Mouse (Mus musculus) MN1 (cell line): ENCODE data around the gene Col1a1.
"Not testable (repeated sequence)": the region's sequence is repeated elsewhere in the genome, so short reads cannot be mapped to it uniquely, and the experiment has no call there.

ENCODE experiments used
- DNase-seq: peaks from one replicate; pipeline ENCODE4 v3.0.0-alpha.2; 2016; ENCODE audit warnings: low spot score

Gene Col1a1

DNA sequence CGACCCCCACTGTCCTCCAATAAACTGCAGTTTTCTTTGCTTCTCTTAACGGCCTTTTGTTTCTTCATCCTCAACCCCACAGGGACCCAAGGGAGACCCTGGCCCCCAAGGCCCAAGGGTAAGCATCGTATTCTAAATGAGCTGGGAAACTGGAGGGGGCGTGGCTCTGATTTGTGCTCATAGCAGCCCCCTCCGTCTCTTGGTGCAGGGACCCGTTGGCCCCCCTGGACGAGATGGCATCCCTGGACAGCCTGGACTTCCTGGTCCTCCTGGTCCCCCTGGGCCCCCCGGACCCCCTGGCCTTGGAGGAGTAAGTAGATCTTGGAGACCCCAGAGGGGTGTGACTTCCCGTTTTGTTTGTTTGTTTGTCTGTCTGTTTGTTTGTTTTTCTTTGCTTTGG, 2.3 kb downstream of the Col1a1 start:
- DNase-seq: no peak

GRCm38 (mm10) chr11:94939280-94939679, 3.3 kb downstream of the Col1a1 start:
- peak; percentile 81 for DNase-seq

- no peak for DNase-seq
Measured at GRCm38 (mm10) chr11:94941121-94941520, 5.1 kb downstream of the Col1a1 start.

- no peak for DNase-seq
Measured at GRCm38 (mm10) chr11:94941776-94942175, 5.8 kb downstream of the Col1a1 start.

DNA sequence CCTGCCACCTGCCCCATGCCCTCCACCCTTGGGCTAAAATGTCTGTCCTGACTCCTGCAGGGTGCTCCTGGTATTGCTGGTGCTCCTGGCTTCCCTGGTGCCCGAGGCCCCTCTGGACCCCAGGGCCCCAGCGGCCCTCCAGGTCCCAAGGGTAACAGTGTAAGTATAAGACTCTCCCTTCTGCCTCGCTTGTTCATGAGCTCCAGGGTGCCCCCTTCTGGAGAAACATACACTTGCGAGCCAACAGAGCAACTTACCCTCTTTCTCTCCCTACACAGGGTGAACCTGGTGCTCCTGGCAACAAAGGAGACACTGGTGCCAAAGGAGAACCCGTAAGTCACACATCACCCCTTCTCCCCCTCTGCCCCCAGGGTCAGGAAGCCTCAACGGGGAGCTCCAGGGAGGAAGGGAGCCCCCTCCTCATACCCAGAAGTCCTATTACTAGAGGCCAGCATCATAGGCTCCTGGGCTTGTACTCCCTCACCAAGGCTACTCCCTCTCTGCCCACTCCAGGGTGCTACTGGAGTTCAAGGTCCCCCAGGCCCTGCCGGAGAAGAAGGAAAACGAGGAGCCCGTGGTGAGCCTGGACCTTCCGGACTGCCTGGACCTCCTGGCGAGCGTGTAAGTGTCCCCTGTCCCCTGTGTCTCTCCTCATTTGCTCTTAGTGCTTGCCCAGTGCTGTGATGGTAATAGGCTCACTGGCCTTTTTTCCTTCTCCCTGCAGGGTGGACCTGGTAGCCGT, 6.4 kb downstream of the Col1a1 start:
- DNase-seq: no peak

GRCm38 (mm10) chr11:94943054-94943453, 7.0 kb downstream of the Col1a1 start:
- DNase-seq: no peak

- no peak for DNase-seq
Measured at GRCm38 (mm10) chr11:94944295-94944694, 8.3 kb downstream of the Col1a1 start.

DNA sequence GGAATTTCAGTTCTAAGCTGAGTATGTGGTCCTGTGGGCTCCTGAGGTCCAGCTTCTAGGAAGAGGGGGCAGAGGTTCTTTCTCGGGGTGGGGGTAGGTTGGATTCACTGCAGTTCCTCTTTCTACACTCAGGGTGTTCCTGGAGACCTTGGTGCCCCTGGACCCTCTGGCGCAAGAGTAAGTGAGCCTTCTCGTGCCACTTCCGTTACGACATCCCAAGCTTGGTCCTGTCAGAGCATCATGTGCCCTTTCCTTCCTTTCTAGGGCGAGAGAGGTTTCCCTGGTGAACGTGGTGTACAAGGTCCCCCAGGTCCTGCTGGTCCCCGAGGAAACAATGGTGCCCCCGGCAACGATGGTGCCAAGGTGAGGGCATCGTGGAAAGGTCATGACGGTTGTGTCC, 9.2 kb downstream of the Col1a1 start:
- no peak for DNase-seq

GRCm38 (mm10) chr11:94952169-94952568, 16.1 kb downstream of the Col1a1 start:
- DNase-seq: no peak

DNA sequence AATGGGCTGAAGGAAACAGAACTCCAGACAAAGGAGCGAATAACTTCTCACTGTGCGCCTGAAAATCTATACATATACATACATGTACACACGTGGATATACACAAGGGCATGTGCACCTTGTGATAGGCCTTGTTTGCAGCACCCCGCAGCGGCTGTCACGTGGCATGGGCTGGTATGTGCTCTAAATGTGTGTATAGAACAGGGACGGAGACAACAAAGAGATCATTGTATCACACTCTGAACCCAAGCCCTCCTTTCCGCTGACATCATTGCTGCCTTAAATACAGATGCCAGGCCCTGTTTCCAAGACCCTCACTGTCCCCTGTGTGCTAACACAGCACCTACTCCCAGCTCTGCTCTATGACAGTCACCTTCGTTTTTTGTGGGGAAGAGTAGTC, 19.1 kb downstream of the Col1a1 start:
- DNase-seq: no peak

GRCm38 (mm10) chr11:94957693-94958064, 21.7 kb downstream of the Col1a1 start:
- DNase-seq: peak; percentile 55

- peak; percentile 75 for DNase-seq
Measured at GRCm38 (mm10) chr11:94958065-94958858, 22.2 kb downstream of the Col1a1 start.

- no peak for DNase-seq
Measured at GRCm38 (mm10) chr11:94962534-94963101, 26.6 kb downstream of the Col1a1 start.

GRCm38 (mm10) chr11:94967419-94967818, 31.4 kb downstream of the Col1a1 start, which contains the start of gene Hils1:
Gene Hils1 (plus strand): TSS chr11:94967593.
- no peak for DNase-seq

- no peak for DNase-seq
Measured at GRCm38 (mm10) chr11:94968187-94968586, 32.2 kb downstream of the Col1a1 start.

DNA sequence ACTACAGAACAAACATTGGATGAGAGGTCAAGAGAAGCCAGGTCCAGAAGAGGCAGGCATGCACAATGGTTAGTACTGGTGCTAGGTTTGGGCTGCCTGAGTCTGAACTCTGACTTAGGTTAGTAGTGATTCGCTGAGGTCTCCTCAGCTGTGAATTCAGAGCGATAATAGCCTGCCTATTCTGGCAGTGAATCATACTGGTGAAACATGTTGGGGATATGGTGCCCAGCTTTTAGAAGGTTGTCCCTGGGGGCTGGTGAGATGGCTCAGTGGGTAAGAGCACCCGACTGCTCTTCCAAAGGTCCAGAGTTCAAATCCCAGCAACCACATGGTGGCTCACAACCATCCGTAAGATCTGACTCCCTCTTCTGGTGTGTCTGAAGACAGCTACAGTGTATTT, 33.7 kb downstream of the Col1a1 start:
- not testable (repeated sequence) for DNase-seq

DNA sequence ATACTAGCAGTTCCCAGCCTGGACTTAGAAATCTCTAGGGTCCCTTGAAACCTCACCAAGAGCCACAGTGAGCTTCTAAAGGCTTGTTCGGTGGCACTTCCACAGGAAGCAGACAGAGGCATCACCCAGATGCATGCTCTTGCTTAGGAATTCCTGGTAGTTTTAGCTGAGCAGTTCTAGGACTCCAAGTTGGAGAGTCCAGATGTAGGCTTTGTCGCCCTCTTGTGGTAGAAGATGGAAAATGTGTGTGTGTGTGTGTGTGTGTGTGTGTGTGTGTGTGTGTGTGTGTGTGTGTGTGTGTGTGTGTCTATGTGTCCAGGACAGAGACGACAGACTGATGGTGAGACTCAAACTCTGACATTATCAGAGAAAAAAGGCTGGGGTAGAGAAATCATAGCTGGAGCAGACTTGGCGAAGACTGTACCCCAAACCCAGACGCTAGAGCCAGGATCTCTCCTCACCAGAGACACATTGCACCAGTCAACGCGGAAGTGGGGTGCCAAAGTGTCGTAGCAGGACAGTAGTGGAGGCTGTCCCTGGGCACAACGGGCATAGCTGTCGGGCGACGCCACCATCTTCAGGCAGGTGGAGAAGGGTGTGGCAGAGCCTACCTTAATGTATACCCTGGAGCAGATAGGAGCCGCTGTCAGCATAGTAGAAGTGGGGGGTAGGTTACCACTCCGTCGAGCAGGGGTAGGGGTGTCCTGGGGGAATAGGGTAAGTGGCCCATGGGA, 34.4 kb downstream of the Col1a1 start:
- peak; percentile 80 for DNase-seq

GRCm38 (mm10) chr11:94971895-94972615, 36.0 kb downstream of the Col1a1 start:
- no peak for DNase-seq

- DNase-seq: no peak
Measured at GRCm38 (mm10) chr11:94972887-94973286, 36.9 kb downstream of the Col1a1 start.

GRCm38 (mm10) chr11:94973313-94973712, 37.3 kb downstream of the Col1a1 start:
- no peak for DNase-seq

DNA sequence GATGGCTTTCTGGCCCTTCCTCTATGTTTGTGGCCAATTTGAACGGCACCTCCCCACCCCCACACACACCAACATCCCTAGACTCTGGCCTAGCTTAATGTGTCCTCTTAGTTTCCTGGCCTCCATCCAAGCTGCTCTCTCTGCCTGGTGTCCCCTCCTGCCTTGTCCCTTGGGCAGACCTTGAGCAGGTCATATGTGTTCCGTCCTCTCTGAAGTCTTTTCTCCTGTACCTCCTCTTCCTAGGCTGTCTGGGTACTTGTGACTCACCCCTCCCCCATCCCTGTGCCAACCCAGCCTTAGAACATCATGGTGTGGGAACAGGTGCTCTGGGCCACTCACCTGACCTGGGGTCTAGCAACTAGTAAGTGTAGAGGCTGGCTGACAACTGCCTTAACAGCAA, 38.9 kb downstream of the Col1a1 start:
- DNase-seq: no peak

DNA sequence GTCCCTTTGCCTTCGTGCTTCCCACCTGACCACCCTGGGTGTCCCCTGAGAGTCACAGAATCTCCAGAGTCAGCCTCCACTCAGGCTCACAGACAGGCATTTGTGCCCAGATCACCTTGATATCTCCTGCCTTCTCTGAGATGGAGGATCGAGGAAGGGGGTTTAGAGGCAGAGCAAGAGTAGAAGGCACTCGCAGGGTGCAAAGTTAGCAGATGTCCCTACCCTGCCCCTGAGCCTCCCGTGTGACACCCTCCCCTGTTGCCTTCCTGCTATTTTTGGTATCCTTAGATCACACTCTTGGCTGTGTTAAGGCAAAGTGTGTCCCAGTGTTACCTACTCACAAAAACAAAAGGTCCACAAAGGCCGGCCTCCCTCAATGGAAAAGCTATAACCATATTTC, 40.2 kb downstream of the Col1a1 start, which contains the start of gene Sgca:
Gene Sgca (minus strand): TSS at position 129 of the 400 bp plus-strand sequence.
- no peak for DNase-seq
